Mouse (Mus musculus): ENCODE results near the gene Cyth1.

GRCm38 (mm10) chr11:118200834-118201830 lies 47.3 kb downstream of the Cyth1 start:
- TF ChIP-seq CTCF (IDR thresholded peaks at IDR 0.05; ENCODE audit: low read depth, low read length) (no peak), POLR2A (IDR thresholded peaks at IDR 0.05; ENCODE audit: insufficient read depth, low read length) (no peak), EP300 (IDR thresholded peaks at IDR 0.05; ENCODE audit: insufficient read depth, low read depth, low read length) (no peak)

All from ES-Bruce4 (cell line).